Mouse (Mus musculus) liver, embryonic 11.5 days (tissue): Measurements from ENCODE around the gene Gm49368. TPM values are rescaled to one million over a fixed set of nuclear protein-coding genes. Genes with fewer than 3 reads are reported as not detected.
"Not testable (repeated sequence)": the region's sequence is repeated elsewhere in the genome, so short reads cannot be mapped to it uniquely, and the experiment has no call there.

ENCODE experiments used
- ATAC-seq: fragments of 200-750 bp; cut with Nextera tagmentation; replicated peaks from 2 replicates; pipeline ENCODE4 v1.8.0; 2017; ENCODE audit warnings: moderate number of reproducible peaks, mild to moderate bottlenecking, moderate TSS enrichment, moderate library complexity; ENCODE audit not compliant: low FRiP score
- DNase-seq: peaks from one replicate; pipeline ENCODE4 v3.0.0-alpha.2; 2017; ENCODE audit warnings: low spot score
- H3K27ac ChIP-seq: fragments of 300-500 bp; sonication (generic); 2 replicates; pipeline ENCODE4 v1.5.1; 2014; ENCODE audit warnings: mild to moderate bottlenecking, low read depth, low read length, control low read depth
- H3K27me3 ChIP-seq: fragments of 300-500 bp; sonication (generic); replicated peaks from 2 replicates; pipeline ENCODE4 v1.6.1; 2014; ENCODE audit warnings: low read length, mixed read lengths; ENCODE audit not compliant: control insufficient read depth, insufficient read depth
- H3K36me3 ChIP-seq: fragments of 300-500 bp; sonication (generic); 2 replicates; pipeline ENCODE4 v1.6.1; 2014; ENCODE audit warnings: mild to moderate bottlenecking, low read length, moderate library complexity, mixed read lengths; ENCODE audit not compliant: control insufficient read depth, insufficient read depth
- H3K4me1 ChIP-seq: fragments of 300-500 bp; sonication (generic); replicated peaks from 2 replicates; pipeline ENCODE4 v1.6.1; 2014; ENCODE audit warnings: low read length, mixed read lengths; ENCODE audit not compliant: control insufficient read depth, insufficient read depth
- H3K4me2 ChIP-seq: fragments of 300-500 bp; sonication (generic); 2 replicates; pipeline ENCODE4 v1.6.1; 2014; ENCODE audit warnings: mild to moderate bottlenecking, control low read depth, moderate library complexity
- H3K4me3 ChIP-seq: fragments of 300-500 bp; sonication (generic); 2 replicates; pipeline ENCODE4 v1.5.1; 2014; ENCODE audit warnings: low read depth, low read length, control low read depth
- H3K9ac ChIP-seq: fragments of 300-500 bp; sonication (generic); 2 replicates; pipeline ENCODE4 v1.6.1; 2014; ENCODE audit warnings: low read depth, low read length, control low read depth
- H3K9me3 ChIP-seq: fragments of 300-500 bp; sonication (generic); 2 replicates; pipeline ENCODE4 v1.6.1; 2016; ENCODE audit warnings: low read length, inconsistent platforms, mixed read lengths; ENCODE audit not compliant: control insufficient read depth
- whole genome bisulfite sequencing: fragments of 180-500 bp; shearing (Covaris S2); extraction: QIAGEN DNeasy Blood & Tissue Kit; methylation state at CpG from one replicate; pipeline ENCODE4 v1.1.7; 2014; 5-methylcytosine and 5-hydroxymethylcytosine counted together
- polyA plus RNA-seq: library from polyadenylated mRNA; unstranded; fragments of >200 nt; fragmentation: Nextera tagmentation; extraction: Ambion mirVana; gene quantifications from 2 replicates; pipeline ENCODE4 v1.2.1, GENCODE M21; 2014

The Gm49368 gene
- not detected in 2 replicates for polyA plus RNA-seq

DNA sequence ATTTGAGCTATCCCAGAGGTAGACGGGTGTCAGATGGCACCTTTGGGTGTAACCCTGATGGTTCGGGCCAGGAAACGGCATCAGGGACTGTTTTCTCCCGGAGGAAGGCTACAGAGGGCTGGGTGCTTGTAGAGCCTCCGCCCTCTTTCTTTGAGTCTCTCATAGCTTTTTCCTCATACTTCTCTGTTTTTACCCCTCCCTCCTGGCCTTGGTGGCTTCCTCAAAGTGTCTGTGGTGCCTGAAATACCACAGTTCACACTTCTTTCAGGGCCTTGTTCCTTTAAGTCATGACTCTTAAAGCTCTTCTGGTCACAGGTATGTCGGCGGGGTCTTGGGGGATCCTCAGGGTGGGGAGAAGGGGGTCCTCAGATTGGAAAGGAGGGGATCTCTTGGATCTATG, at the start of gene Gm49368, which contains the start of gene Itgam:
TSS of gene Gm49368 (plus strand) at position 228 of the 400 bp plus-strand sequence.
TSS of gene Itgam (plus strand) at position 185 of the 400 bp plus-strand sequence.
- Histone ChIP-seq H3K27me3 (no peaks in the 10 kb centered on the region), H3K4me2 (no peak within 1 kb of the TSS), H3K9ac (no peak within 1 kb of the TSS), H3K4me3 (no peak within 1 kb of the TSS), H3K4me1 (no peaks in the 10 kb centered on the region), H3K9me3 (no peaks in the 10 kb centered on the region), H3K27ac (no peak within 1 kb of the TSS), H3K36me3 (no peaks in the 10 kb centered on the region)
- 65% methylated on average over 7 of the region's 7 CpGs for WGBS
- ATAC-seq (no peak), DNase-seq (no peak)

DNA sequence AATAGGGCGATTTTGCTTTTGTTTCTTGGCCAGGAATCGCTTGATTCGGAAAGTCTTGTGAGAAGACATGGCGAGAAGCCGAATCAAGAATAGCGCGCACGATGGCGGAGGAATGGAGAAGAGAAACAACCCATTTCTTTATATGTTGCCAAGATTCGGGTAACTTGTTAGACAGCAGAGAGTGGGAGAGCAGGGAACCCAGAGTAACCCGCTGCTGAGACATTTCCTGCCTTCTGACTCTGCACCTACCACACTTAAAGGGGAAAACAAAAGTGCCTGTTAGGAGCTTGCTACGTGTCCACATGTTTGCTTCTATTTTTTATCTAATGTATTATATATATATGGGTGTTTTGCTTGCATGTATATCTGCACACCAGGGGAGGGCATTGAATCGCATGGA, 49.4 kb upstream of the Gm49368 start:
- WGBS = 83% methylated on average over 13 of the region's 13 CpGs
- Histone ChIP-seq H3K36me3 (no peaks in the 10 kb centered on the region), H3K27ac (no peak overlapping the region), H3K27me3 (peaks cover 8% of the 10 kb centered on the region; the same call in 1 of the 2 replicates), H3K4me3 (no peak overlapping the region), H3K4me1 (peaks cover 3% of the 10 kb centered on the region; the same call in 1 of the 2 replicates), H3K9me3 (no peaks in the 10 kb centered on the region), H3K9ac (no peak overlapping the region), H3K4me2 (no peak overlapping the region)
- DNase-seq (no peak), ATAC-seq (no peak)

GRCm38 (mm10) chr7:128016134-128016533, 46.3 kb upstream of the Gm49368 start:
- H3K4me1 ChIP-seq, H3K9ac ChIP-seq, H3K9me3 ChIP-seq, ATAC-seq, H3K36me3 ChIP-seq, DNase-seq, H3K4me3 ChIP-seq, H3K27me3 ChIP-seq, H3K27ac ChIP-seq, H3K4me2 ChIP-seq: not testable (repeated sequence)
- WGBS = 70% methylated on average over 5 of the region's 5 CpGs

DNA sequence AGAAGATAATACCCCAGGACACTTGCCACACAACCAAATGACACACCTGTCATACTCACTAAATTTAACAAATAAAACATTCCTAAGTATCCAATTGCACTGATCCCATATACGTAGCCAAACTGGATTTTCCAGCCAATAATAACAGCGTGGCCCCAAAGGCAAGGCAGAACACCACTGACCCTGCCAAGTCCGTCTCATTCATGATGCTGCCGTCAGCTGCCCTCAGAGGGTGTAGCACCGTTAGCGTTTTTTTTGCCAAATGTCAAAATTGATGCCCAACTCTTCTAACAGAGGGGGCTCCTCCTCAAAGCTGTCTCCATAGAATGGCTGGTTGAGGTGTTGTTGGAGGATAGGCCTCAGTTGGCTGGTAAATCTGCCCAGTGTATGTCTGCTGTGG, 45.8 kb upstream of the Gm49368 start:
- no peak for ATAC-seq
- WGBS = 79% methylated on average over 6 of the region's 6 CpGs

GRCm38 (mm10) chr7:128018275-128018674, 44.2 kb upstream of the Gm49368 start:
- no peak overlapping the region for H3K4me3 ChIP-seq
- no peaks in the 10 kb centered on the region for H3K4me1 ChIP-seq
- WGBS = 69% methylated on average over 3 of the region's 3 CpGs
- H3K27ac ChIP-seq = no peak overlapping the region
- no peaks in the 10 kb centered on the region for H3K9me3 ChIP-seq
- no peaks in the 10 kb centered on the region for H3K36me3 ChIP-seq
- ATAC-seq (no peak), DNase-seq (no peak)
- no peak overlapping the region for H3K9ac ChIP-seq
- H3K27me3 ChIP-seq = no peaks in the 10 kb centered on the region
- no peak overlapping the region for H3K4me2 ChIP-seq

More for the DNA sequence above, 45.8 kb upstream of the Gm49368 start:
- H3K9ac ChIP-seq = no peak overlapping the region
- H3K4me1 ChIP-seq = no peaks in the 10 kb centered on the region
- H3K27ac ChIP-seq = no peak overlapping the region
- no peak for DNase-seq
- no peak overlapping the region for H3K4me2 ChIP-seq
- no peaks in the 10 kb centered on the region for H3K9me3 ChIP-seq
- H3K36me3 ChIP-seq = no peaks in the 10 kb centered on the region
- H3K27me3 ChIP-seq = no peaks in the 10 kb centered on the region
- H3K4me3 ChIP-seq = no peak overlapping the region

DNA sequence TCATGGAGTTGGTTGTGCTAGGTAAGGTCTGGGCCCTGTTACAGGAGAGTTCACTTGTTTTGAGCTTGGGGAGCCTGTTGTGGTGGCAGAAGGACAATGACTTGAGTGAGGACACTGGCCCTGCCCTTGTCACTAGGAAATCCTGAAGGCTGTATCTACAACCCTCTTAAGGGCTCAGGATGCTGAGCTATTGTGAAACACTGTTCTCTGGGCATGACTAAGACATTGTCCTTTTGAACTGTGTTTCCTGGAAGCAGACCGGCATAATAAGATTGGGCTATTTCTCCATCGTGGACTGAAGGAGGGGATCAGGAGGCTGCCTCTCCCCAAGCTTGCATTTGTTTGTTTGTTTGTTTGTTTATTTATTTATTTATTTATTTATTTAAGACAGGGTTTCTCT, 43.3 kb upstream of the Gm49368 start:
- no peaks in the 10 kb centered on the region for H3K27me3 ChIP-seq
- no peaks in the 10 kb centered on the region for H3K4me1 ChIP-seq
- no peak overlapping the region for H3K4me3 ChIP-seq
- H3K36me3 ChIP-seq = no peaks in the 10 kb centered on the region
- H3K4me2 ChIP-seq = no peak overlapping the region
- no peak for ATAC-seq
- H3K9me3 ChIP-seq = no peaks in the 10 kb centered on the region
- no peak for DNase-seq
- no peak overlapping the region for H3K9ac ChIP-seq
- no peak overlapping the region for H3K27ac ChIP-seq
- 68% methylated on average over 2 of the region's 2 CpGs for WGBS

DNA sequence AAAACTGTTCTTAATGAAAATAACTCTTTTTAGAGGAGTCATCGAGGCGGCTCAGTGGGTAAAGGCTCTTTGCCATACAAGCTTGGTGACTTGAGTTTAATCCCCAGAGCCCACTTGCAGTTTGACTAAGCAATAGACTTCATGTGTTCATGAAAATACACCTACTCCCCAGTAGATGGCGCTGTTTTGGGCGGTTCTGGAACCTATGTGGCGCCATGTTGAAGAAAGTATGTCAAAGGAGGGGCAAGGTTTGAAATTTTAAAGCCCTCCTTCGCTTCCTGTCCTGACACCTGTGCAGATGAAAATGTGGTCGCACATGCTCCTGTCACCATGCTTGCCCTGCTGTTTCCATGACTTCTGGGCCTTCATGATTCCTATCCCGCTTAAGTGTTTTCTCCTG, 39.5 kb upstream of the Gm49368 start:
- Histone ChIP-seq H3K36me3 (no peaks in the 10 kb centered on the region), H3K4me2 (no peak overlapping the region), H3K27ac (no peak overlapping the region), H3K9ac (no peak overlapping the region), H3K27me3 (no peaks in the 10 kb centered on the region), H3K4me3 (no peak overlapping the region), H3K9me3 (no peaks in the 10 kb centered on the region), H3K4me1 (no peaks in the 10 kb centered on the region)
- DNase-seq (no peak), ATAC-seq (no peak)
- 61% methylated on average over 8 of the region's 8 CpGs for WGBS

DNA sequence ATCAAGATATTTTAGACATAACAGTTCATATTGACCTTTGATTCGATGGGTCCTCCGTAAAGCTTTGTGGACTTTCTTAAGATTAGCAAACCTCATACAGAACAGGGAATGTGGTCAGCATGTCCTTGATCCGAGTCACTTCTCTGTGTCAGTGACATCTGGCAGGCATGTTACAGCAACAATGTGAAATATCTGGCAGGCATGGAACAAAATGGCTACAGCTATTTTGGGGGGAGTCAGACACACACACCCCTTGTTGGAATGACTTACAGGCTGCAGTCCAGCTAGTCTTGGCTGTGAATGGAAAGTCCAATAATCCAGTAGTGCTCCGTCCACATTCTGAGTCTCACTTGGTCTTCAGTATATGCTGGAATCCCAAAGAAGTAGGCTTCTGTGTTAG, 38.9 kb upstream of the Gm49368 start:
- no peak overlapping the region for H3K27ac ChIP-seq
- no peak for ATAC-seq
- H3K4me2 ChIP-seq = no peak overlapping the region
- no peaks in the 10 kb centered on the region for H3K4me1 ChIP-seq
- no peak for DNase-seq
- no peak overlapping the region for H3K9ac ChIP-seq
- no peaks in the 10 kb centered on the region for H3K9me3 ChIP-seq
- H3K27me3 ChIP-seq = no peaks in the 10 kb centered on the region
- H3K4me3 ChIP-seq = no peak overlapping the region
- 91% methylated on average over 4 of the region's 4 CpGs for WGBS
- no peaks in the 10 kb centered on the region for H3K36me3 ChIP-seq

GRCm38 (mm10) chr7:128024364-128024763, 38.1 kb upstream of the Gm49368 start:
- no peak for ATAC-seq
- Histone ChIP-seq H3K4me2 (no peak overlapping the region), H3K4me3 (no peak overlapping the region), H3K9me3 (no peaks in the 10 kb centered on the region), H3K4me1 (no peaks in the 10 kb centered on the region), H3K36me3 (no peaks in the 10 kb centered on the region), H3K27me3 (no peaks in the 10 kb centered on the region), H3K27ac (no peak overlapping the region), H3K9ac (no peak overlapping the region)
- DNase-seq = no peak
- 68% methylated on average over 9 of the region's 9 CpGs for WGBS
